Mouse (Mus musculus): ENCODE results near the gene Kiss1.
"Not testable (repeated sequence)": the region's sequence is repeated elsewhere in the genome, so short reads cannot be mapped to it uniquely, and the experiment has no call there.

Gene Kiss1

GRCm38 (mm10) chr1:133317149-133317548 lies 4.5 kb upstream of the Kiss1 start:
- peak; percentile 21 for DNase-seq (ENCODE audit: low read depth, low spot score)

- DNase-seq (ENCODE audit: low read depth, low spot score): no peak
These were observed 1.7 kb downstream of the Kiss1 start for GRCm38 (mm10) chr1:133323333-133323732.

GRCm38 (mm10) chr1:133325951-133326350 lies 4.3 kb downstream of the Kiss1 start:
- no peak for DNase-seq (ENCODE audit: low read depth, low spot score)

DNA sequence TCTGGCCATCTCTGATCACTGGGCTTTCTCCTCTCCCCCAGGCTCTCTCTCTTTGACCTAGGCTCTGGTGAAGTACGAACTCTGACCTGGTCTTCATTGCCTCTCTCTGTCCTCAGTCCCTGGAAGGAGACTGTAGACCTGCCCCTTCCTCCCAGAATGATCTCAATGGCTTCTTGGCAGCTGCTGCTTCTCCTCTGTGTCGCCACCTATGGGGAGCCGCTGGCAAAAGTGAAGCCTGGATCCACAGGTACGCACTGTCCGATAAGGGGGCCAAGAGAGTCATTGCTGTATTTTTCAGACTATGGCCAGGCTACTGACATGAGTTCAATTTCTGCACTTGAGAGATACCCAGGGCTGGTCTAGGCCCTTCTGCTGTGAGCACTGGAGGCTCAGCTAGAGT lies 5.4 kb downstream of the Kiss1 start:
- no peak for DNase-seq (ENCODE audit: low read depth, low spot score)

DNA sequence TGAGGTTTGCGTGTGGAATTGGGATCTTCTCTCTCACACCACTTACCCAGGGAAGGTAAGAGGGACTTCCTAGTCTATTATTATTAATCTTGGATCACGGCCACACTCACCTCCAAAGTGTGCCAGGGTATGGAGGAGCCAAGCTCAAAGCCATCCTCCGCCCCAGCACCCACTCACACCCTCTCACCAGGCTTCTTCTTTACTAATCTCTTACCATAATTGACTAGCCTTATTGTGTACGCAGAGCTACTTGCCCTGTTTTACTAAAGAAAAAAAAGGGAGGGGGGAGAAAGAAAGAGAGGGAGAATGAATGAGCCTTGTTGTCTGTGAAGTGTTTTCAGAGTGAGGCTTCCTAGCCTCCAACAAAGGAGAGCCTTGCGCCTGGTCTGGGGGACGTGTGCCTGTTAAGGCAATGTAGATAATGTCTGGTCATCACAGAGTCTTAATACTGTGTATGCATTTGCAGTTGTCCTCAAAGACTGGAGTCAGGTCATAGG lies 6.7 kb downstream of the Kiss1 start:
- DNase-seq (ENCODE audit: low read depth, low spot score): no peak

GRCm38 (mm10) chr1:133328896-133329637 lies 7.4 kb downstream of the Kiss1 start:
- no peak for DNase-seq (ENCODE audit: low read depth, low spot score)

GRCm38 (mm10) chr1:133329638-133329964 lies 7.9 kb downstream of the Kiss1 start:
- DNase-seq (ENCODE audit: low read depth, low spot score): no peak

DNA sequence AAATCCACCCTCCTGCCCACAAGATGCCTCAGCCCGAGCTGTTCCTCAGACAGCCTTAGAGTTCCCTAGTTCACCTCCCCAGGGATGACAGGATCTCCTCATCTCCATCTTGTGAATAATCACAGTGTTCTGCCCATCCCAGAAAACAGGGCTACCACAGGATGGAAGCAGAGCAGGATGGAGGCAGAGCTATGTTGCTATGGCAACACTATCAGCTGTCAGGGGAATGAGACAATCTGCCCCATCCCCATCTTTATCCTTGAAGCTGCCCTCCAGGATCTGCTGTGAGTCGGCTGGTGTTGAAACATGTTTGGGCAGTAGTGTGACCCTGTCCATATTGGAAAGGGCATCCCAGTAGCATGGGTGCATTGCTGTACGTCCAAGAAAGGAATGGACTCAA lies 9.5 kb downstream of the Kiss1 start:
- DNase-seq (ENCODE audit: low read depth, low spot score): no peak

GRCm38 (mm10) chr1:133332656-133333430 lies 11.2 kb downstream of the Kiss1 start:
- no peak for DNase-seq (ENCODE audit: low read depth, low spot score)

DNA sequence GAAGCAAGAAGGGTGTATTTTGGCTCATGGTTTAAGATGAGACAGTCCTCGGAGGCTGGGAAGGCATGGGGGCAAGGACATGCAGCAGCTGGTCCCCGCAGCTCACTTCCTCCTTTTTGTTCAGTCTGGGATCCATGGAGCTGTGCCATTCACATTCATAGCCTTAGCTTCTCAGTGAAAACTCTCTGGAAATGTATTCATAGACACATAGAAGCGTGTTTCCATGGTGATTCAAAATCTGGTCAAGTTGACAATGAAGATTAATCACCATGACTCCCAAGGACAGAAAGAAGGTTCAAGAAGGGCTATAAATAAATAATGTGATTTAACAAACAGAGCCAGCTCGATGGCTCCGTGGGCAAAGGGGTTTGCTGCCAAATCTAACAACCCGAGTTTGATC lies 12.3 kb downstream of the Kiss1 start:
- no peak for DNase-seq (ENCODE audit: low read depth, low spot score)

DNA sequence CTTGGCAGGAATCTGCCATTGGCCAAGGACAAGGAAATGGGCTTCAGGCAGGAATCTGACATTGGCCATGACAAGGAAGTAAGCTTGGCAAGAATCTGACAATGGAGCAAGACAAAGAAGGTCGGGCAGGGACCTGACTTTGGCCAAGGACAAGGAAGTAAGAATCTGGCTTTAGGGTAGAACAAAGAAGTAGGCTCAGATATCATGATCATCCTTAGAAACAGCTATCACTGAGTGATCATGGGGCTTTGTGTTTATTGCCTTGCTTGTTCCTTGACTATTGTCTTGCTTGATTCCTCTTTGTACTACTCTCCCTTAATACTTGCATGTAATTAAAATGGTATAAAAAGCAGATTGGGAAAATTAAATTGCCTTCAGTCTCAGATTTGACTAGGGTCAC lies 18.7 kb downstream of the Kiss1 start:
- not testable (repeated sequence) for DNase-seq (ENCODE audit: low read depth, low spot score)

GRCm38 (mm10) chr1:133344357-133344756 lies 22.7 kb downstream of the Kiss1 start:
- no peak for DNase-seq (ENCODE audit: low read depth, low spot score)

GRCm38 (mm10) chr1:133346531-133346930 lies 24.9 kb downstream of the Kiss1 start:
- no peak for DNase-seq (ENCODE audit: low read depth, low spot score)

DNA sequence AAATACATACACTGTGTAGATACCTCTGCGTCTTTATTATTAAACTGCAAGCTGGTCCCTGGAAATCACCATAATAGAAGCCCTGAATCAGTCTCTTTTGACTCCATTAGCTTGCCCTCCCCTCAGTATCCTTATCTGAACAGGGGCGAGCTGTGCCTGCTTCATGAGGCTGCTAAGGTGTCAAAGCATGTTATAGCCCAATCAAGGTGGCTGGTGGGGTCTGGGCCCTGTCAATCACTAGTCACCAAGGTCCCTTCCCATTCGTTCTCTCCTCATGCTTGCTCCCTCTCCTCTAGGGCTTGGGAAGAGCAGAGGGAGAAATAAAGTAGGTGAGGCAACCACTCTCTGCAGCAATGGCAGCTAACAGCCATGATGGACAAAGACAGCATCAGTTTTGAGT lies 25.6 kb downstream of the Kiss1 start:
- DNase-seq (ENCODE audit: low read depth, low spot score): no peak

DNA sequence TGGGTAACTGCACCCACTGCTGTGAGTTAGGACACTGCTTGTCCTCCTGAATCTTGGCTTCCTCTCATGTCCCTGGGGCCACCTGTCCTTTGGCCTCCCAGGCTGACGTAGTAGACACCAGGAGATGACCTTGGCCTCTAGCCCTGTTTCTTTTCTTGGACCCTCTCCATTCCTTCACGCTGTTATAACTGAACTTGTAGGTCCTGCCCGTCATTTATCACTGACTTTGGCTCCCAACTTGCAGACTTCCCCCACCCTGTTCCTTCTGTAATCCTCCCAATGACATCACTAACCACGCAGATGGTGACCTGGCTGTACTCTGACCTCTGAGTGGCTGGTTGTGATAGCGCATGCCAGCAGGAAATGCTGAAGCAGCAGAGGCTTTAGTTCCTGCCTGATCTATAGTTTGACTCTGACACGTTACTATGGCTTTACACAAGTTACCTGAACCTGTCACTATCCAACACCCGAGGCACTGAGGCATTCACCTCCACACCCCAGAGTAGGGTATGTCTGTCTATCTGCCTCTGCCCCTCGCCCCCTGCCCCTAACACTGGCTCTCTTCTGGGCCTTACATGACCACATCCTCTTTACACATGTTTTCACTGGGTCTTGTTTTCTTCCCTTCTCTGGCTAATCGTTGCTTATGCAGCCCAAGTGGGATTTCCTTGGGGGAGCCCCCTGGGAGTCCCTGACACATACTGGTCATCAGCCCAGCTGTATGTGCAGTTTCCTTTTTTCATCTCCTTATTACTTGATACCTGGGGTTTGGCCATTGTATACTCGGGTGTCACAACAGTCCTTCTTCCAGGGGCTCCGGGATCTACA lies 26.2 kb downstream of the Kiss1 start:
- peak; percentile 33 for DNase-seq (ENCODE audit: low read depth, low spot score)

GRCm38 (mm10) chr1:133350210-133350609 lies 28.5 kb downstream of the Kiss1 start, which contains the start of gene Ren1:
Ren1 (plus strand) TSS chr1:133350510.
- DNase-seq (ENCODE audit: low read depth, low spot score): no peak

DNA sequence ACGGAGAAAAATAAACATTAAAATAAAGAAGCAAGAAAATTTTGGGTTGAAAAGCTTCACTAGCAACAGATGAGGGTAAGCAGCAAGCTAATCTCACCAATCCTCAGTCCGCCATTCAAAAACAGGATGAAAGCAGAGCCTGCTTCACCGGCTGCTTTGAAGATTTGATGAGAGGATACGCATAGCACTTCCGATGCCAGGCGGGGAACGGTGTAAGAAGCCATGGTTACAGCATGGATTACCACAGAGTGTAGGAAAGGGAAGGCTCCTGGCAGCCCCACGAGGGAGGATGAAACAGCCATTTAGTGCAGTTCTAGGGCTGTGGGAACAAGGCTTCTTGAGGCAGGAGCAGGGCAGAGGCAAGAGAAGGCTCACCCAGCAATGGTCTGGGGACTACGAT lies 30.1 kb downstream of the Kiss1 start:
- DNase-seq (ENCODE audit: low read depth, low spot score): no peak

DNA sequence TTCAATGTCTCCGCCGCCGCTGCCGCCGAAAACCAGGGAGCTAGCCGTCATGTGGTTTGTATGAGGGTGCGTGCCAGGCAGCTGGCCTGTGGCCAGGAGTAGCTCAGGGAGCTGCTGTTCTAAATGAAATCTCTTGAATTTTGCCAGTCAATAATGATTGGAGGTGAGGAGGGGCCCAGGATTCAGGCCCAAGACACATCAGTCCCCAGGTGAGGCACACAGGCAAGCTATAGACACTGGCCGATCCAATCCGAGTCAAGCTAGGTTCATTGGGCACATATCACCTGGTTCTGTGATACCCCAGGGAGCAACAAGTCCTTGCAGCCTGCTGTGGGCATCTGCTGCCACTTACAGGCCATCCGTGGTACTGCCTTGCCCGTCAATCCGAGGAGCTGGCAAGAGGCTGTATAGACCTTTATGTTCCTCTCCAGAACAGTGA lies 31.7 kb downstream of the Kiss1 start:
- DNase-seq (ENCODE audit: low read depth, low spot score): peak; percentile 70

DNA sequence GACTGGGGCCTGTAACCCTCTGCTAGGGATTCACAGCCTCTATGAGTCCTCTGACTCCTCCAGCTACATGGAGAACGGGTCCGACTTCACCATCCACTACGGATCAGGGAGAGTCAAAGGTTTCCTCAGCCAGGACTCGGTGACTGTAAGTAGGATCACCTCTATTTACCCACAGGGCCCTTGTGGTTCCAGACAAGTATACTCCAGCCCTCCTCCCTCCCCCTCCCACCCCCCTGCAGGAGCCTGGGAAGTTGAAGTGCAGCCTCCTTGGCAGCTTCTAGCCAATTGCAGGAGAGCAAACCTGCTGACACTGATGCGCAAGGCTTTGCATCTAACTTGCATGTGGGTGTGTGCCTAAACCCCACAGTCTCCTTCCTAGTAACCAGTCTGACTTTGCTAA lies 33.8 kb downstream of the Kiss1 start:
- no peak for DNase-seq (ENCODE audit: low read depth, low spot score)

GRCm38 (mm10) chr1:133355912-133356311 lies 34.2 kb downstream of the Kiss1 start:
- no peak for DNase-seq (ENCODE audit: low read depth, low spot score)

- no peak for DNase-seq (ENCODE audit: low read depth, low spot score)
These were observed 34.7 kb downstream of the Kiss1 start for GRCm38 (mm10) chr1:133356330-133356729.

DNA sequence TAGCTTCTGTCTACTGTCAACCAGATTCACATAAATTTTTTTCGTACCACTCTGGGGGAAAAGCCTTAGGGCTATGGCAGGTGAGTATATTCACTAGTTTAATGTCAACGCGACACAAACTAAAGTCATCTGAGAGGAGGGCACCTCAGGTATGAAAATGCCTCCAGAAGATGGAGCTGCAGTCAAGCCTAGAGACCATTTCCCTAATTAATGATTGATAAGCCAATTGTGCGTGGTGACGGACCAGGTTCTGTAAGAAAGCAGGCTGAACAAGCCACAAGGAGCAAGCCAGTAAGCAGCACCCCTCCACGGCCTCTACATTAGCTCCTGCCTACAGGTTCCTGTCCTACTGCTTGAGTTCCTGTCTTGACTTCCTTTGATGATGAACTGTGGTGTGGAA lies 39.3 kb downstream of the Kiss1 start:
- DNase-seq (ENCODE audit: low read depth, low spot score): no peak
